Mouse (Mus musculus): ENCODE measurements around the gene Adamts13.
A peak's percentile ranks its signal among the peaks of the same experiment; 100 is the strongest.

Gene Adamts13

GRCm38 (mm10) chr2:26967262-26967661 lies 6.0 kb upstream of the Adamts13 start:
- DNase-seq (ENCODE audit: low read depth, low spot score) = peak; percentile 15

- DNase-seq (ENCODE audit: low read depth, low spot score) = peak; percentile 42
These were observed 744 bp downstream of the Adamts13 start for GRCm38 (mm10) chr2:26973960-26974359.

GRCm38 (mm10) chr2:26980361-26980760 lies 7.1 kb downstream of the Adamts13 start:
- DNase-seq (ENCODE audit: low read depth, low spot score) = no peak

GRCm38 (mm10) chr2:26984179-26984578 lies 11.0 kb downstream of the Adamts13 start:
- no peak for DNase-seq (ENCODE audit: low read depth, low spot score)

GRCm38 (mm10) chr2:26984640-26985039 lies 11.4 kb downstream of the Adamts13 start:
- DNase-seq (ENCODE audit: low read depth, low spot score) = no peak

- DNase-seq (ENCODE audit: low read depth, low spot score) = no peak
These were observed 20.7 kb downstream of the Adamts13 start for GRCm38 (mm10) chr2:26993936-26994335.

GRCm38 (mm10) chr2:26997498-26997897 lies 24.3 kb downstream of the Adamts13 start:
- DNase-seq (ENCODE audit: low read depth, low spot score) = peak; percentile 68

- peak; percentile 81 for DNase-seq (ENCODE audit: low read depth, low spot score)
These were observed 24.8 kb downstream of the Adamts13 start for GRCm38 (mm10) chr2:26997993-26998392.

GRCm38 (mm10) chr2:27006255-27006654 lies 33.0 kb downstream of the Adamts13 start:
- DNase-seq (ENCODE audit: low read depth, low spot score) = no peak

GRCm38 (mm10) chr2:27007701-27008100 lies 34.5 kb downstream of the Adamts13 start:
- DNase-seq (ENCODE audit: low read depth, low spot score) = no peak

- peak; percentile 96 for DNase-seq (ENCODE audit: low read depth, low spot score)
These were observed 36.6 kb downstream of the Adamts13 start, which contains the start of gene Cacfd1 for GRCm38 (mm10) chr2:27009714-27010244. TSS of gene Cacfd1 (plus strand) at chr2:27009926.

- DNase-seq (ENCODE audit: low read depth, low spot score) = peak; percentile 75
These were observed 44.6 kb downstream of the Adamts13 start for GRCm38 (mm10) chr2:27017802-27018201.

- DNase-seq (ENCODE audit: low read depth, low spot score) = no peak
These were observed 46.3 kb downstream of the Adamts13 start for GRCm38 (mm10) chr2:27019530-27019929.

- DNase-seq (ENCODE audit: low read depth, low spot score) = no peak
These were observed 47.9 kb downstream of the Adamts13 start for GRCm38 (mm10) chr2:27021103-27021502.

- no peak for DNase-seq (ENCODE audit: low read depth, low spot score)
These were observed 49.4 kb downstream of the Adamts13 start for GRCm38 (mm10) chr2:27022612-27023011.

- no peak for DNase-seq (ENCODE audit: low read depth, low spot score)
These were observed 50.9 kb downstream of the Adamts13 start for GRCm38 (mm10) chr2:27024136-27024535.

GRCm38 (mm10) chr2:27025545-27025944 lies 52.3 kb downstream of the Adamts13 start:
- no peak for DNase-seq (ENCODE audit: low read depth, low spot score)

GRCm38 (mm10) chr2:27026332-27026731 lies 53.1 kb downstream of the Adamts13 start:
- no peak for DNase-seq (ENCODE audit: low read depth, low spot score)

GRCm38 (mm10) chr2:27026857-27027617 lies 53.8 kb downstream of the Adamts13 start:
- no peak for DNase-seq (ENCODE audit: low read depth, low spot score)

GRCm38 (mm10) chr2:27027618-27028436 lies 54.6 kb downstream of the Adamts13 start, which contains the start of gene Slc2a6:
TSS of gene Slc2a6 (minus strand) at chr2:27027998.
- peak; percentile 94 for DNase-seq (ENCODE audit: low read depth, low spot score)

- peak; percentile 67 for DNase-seq (ENCODE audit: low read depth, low spot score)
These were observed 55.3 kb downstream of the Adamts13 start for GRCm38 (mm10) chr2:27028437-27029015.

GRCm38 (mm10) chr2:27032361-27032760 lies 59.1 kb downstream of the Adamts13 start:
- DNase-seq (ENCODE audit: low read depth, low spot score) = no peak

Data from A20 (cell line).